Mouse (Mus musculus) limb, embryonic 15.5 days (tissue): ENCODE results near the gene Trim7. TPM values are rescaled to one million over a fixed set of nuclear protein-coding genes. Genes with fewer than 3 reads are reported as not detected.
"Not testable (repeated sequence)": the region's sequence is repeated elsewhere in the genome, so short reads cannot be mapped to it uniquely, and the experiment has no call there.

Source experiments
- ATAC-seq: fragments of 200-750 bp; cut with Nextera tagmentation; 2 replicates; pipeline ENCODE4 v1.8.0; 2017; ENCODE audit warnings: low read depth, moderate TSS enrichment; ENCODE audit not compliant: insufficient number of reproducible peaks, low FRiP score, low TSS enrichment
- H3K27ac ChIP-seq: fragments of 300-500 bp; sonication (generic); 2 replicates; pipeline ENCODE4 v1.5.1; 2015; ENCODE audit warnings: moderate library complexity, mild to moderate bottlenecking, inconsistent platforms
- H3K27me3 ChIP-seq: fragments of 300-500 bp; sonication (generic); 2 replicates; pipeline ENCODE4 v1.6.1; 2015; ENCODE audit warnings: inconsistent platforms
- H3K36me3 ChIP-seq: fragments of 300-500 bp; sonication (generic); 2 replicates; pipeline ENCODE4 v1.6.1; 2015; ENCODE audit warnings: inconsistent platforms
- H3K4me1 ChIP-seq: fragments of 300-500 bp; sonication (generic); 2 replicates; pipeline ENCODE4 v1.6.1; 2015; ENCODE audit warnings: inconsistent platforms
- H3K4me2 ChIP-seq: fragments of 300-500 bp; sonication (generic); 2 replicates; pipeline ENCODE4 v1.6.1; 2015; ENCODE audit warnings: mild to moderate bottlenecking, inconsistent platforms
- H3K4me3 ChIP-seq: fragments of 300-500 bp; sonication (generic); 2 replicates; pipeline ENCODE4 v1.5.1; 2015; ENCODE audit warnings: mild to moderate bottlenecking, inconsistent platforms
- H3K9ac ChIP-seq: fragments of 300-500 bp; sonication (generic); 2 replicates; pipeline ENCODE4 v1.6.1; 2015; ENCODE audit warnings: inconsistent platforms
- H3K9me3 ChIP-seq: fragments of 300-500 bp; sonication (generic); 2 replicates; pipeline ENCODE4 v1.6.1; 2016; ENCODE audit warnings: inconsistent platforms
- WGBS: fragments of 180-500 bp; shearing (Covaris S2); methylation state at CpG from one replicate; pipeline ENCODE4 v1.1.7; 2015; 5-methylcytosine and 5-hydroxymethylcytosine counted together
- polyA plus RNA-seq: library from polyadenylated mRNA; unstranded; fragments of >200 nt; fragmentation: Nextera tagmentation; extraction: Ambion mirVana; gene quantifications from 2 replicates; pipeline ENCODE4 v1.2.1, GENCODE M21; 2015

Trim7 gene
- polyA plus RNA-seq, 1 experiment from 2014 or later, result 2.0 TPM

- WGBS, result 91% methylated on average over 3 of the region's 3 CpGs
- H3K9ac ChIP-seq, result no peak overlapping the region
- ATAC-seq, result no peak
- no peak overlapping the region for H3K4me2 ChIP-seq
- H3K36me3 ChIP-seq, result no peaks in the 10 kb centered on the region
- H3K9me3 ChIP-seq, result no peaks in the 10 kb centered on the region
- no peak overlapping the region for H3K27ac ChIP-seq
- 0 out of 2 replicates have a peak, but pooled peaks cover 1% of the 10 kb centered on the region for H3K4me1 ChIP-seq
- H3K4me3 ChIP-seq, result no peak overlapping the region
- peaks cover 11% of the 10 kb centered on the region for H3K27me3 ChIP-seq
Observed at GRCm38 (mm10) chr11:48863808-48864207, 37.9 kb downstream of the Trim7 start.

GRCm38 (mm10) chr11:48866481-48866880 is 40.5 kb downstream of the Trim7 start:
- Histone ChIP-seq H3K4me1 (peaks cover 8% of the 10 kb centered on the region), H3K9me3 (no peaks in the 10 kb centered on the region), H3K9ac (no peak overlapping the region), H3K27ac (no peak overlapping the region), H3K36me3 (no peaks in the 10 kb centered on the region), H3K4me2 (no peak overlapping the region), H3K4me3 (no peak overlapping the region), H3K27me3 (no peaks in the 10 kb centered on the region)
- 93% methylated on average over 9 of the region's 9 CpGs for WGBS
- ATAC-seq, result no peak

GRCm38 (mm10) chr11:48869380-48870110 is 43.6 kb downstream of the Trim7 start:
- no peak overlapping the region; the same call in 1 of the 2 replicates for H3K4me3 ChIP-seq
- H3K4me1 ChIP-seq, result peaks cover 20% of the 10 kb centered on the region
- no peak overlapping the region for H3K27ac ChIP-seq
- no peaks in the 10 kb centered on the region for H3K27me3 ChIP-seq
- H3K9ac ChIP-seq, result no peak overlapping the region
- WGBS, result 64% methylated on average over 7 of the region's 7 CpGs
- H3K9me3 ChIP-seq, result no peaks in the 10 kb centered on the region
- ATAC-seq, result no peak; the same call in 1 of the 2 replicates
- no peaks in the 10 kb centered on the region for H3K36me3 ChIP-seq
- H3K4me2 ChIP-seq, result peak overlapping the region; percentile 69; the same call in 1 of the 2 replicates

DNA sequence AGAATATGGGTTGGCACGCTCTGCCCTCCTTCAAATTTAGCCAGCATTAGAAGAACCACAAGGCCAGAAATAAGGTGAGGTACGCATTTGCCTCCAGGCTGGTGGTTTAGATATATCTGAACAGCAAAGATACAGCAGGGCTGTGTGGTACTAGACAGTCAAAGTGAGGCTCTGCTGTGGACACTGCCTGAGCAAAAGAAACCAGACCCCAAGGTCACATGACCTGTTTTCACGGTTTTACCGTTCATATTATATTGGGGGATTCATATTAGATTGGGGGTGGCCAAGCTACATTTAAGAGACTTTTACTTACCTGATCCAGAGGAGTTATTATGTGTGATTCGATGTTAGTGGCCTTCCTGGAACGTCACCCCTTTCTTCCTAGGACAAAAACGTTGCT is 44.8 kb downstream of the Trim7 start:
- peak overlapping the region; percentile 48 for H3K4me3 ChIP-seq
- H3K9me3 ChIP-seq, result no peaks in the 10 kb centered on the region
- H3K9ac ChIP-seq, result peak overlapping the region; percentile 37
- H3K27ac ChIP-seq, result peak overlapping the region; percentile 72
- WGBS, result 33% methylated on average over 7 of the region's 7 CpGs
- no peaks in the 10 kb centered on the region for H3K27me3 ChIP-seq
- H3K4me1 ChIP-seq, result peaks cover 20% of the 10 kb centered on the region
- no peaks in the 10 kb centered on the region for H3K36me3 ChIP-seq
- no peak for ATAC-seq
- peak overlapping the region; percentile 69 for H3K4me2 ChIP-seq

DNA sequence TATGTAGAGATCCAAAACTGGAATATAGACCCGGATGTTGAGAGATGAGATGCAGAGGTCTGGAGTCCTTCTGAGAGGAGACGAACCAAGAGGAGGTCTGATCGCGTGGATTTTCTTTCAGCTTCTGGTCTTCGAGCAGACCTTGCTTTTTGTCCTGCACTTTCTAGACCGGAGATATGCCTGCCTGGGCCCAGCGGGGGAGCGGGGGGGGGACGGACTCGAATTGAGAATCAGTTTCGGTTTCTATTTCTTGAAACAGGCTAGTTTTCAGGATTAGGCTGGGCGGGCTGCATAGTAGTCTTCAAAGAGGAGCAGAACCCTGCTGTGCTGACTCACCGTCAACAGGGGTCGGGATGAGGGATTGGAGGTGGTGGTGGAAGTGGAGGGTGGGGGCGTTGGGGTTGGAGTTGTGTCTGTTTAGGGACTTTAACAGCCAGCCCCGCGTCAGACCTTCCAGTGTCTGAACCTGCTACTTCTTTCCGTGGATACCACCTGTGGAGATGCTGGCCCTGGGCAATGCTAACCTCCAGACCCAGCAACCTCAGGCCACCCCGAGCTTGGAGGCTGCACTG is 45.3 kb downstream of the Trim7 start, which contains the start of gene Irgm1:
Irgm1 (minus strand) TSS at position 483 of the 572 bp plus-strand sequence.
- 2% methylated on average over 19 of the region's 19 CpGs for WGBS
- peak; percentile 53 for ATAC-seq
- Histone ChIP-seq H3K27ac (peak within 1 kb of the TSS; percentile 72), H3K4me2 (peak within 1 kb of the TSS; percentile 69), H3K9me3 (no peaks in the 10 kb centered on the region), H3K4me3 (peak within 1 kb of the TSS; percentile 48), H3K9ac (peak within 1 kb of the TSS; percentile 37), H3K27me3 (no peaks in the 10 kb centered on the region), H3K36me3 (no peaks in the 10 kb centered on the region), H3K4me1 (peaks cover 20% of the 10 kb centered on the region)

DNA sequence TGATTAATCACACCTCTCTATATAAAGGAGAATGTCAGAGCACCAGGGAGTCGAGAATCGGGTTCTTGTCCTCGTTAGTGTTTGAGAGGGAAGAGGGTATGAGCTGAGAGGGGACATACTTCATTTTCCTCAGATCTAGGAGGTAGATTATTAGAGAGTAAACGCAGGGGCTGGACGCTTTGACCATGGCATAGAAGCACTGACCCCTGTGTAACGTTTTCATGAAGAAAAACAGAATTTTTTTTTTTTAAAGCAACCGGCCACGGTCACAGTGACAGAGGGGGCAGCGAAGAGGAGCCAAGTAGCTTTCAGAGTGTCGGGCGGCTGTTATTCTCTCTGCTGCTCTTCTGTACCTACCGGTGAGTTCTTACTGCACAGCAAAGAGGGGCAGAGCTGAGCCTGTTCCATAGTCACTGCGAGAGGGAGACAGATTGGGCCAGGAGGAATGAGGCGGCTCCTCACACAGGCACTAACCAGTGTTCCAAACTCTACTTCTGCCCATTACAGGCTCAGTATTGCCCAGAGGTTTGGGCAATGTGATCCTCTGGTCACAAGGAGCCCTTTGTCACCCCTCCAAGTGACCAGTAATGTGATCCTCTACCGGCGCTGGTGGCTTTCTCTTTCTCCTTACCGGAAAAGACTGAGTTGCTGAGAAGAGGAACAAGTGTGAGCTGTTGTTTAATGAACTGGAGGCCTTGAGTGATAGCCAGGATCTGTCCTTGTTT is 46.0 kb downstream of the Trim7 start:
- no peaks in the 10 kb centered on the region for H3K9me3 ChIP-seq
- whole genome bisulfite sequencing, result 13% methylated on average over 17 of the region's 17 CpGs
- H3K27me3 ChIP-seq, result no peaks in the 10 kb centered on the region
- H3K4me3 ChIP-seq, result peak overlapping the region; percentile 48
- peaks cover 20% of the 10 kb centered on the region for H3K4me1 ChIP-seq
- no peak for ATAC-seq
- peak overlapping the region; percentile 37 for H3K9ac ChIP-seq
- H3K36me3 ChIP-seq, result no peaks in the 10 kb centered on the region
- peak overlapping the region; percentile 72 for H3K27ac ChIP-seq
- H3K4me2 ChIP-seq, result peak overlapping the region; percentile 69

- 85% methylated on average over 7 of the region's 7 CpGs for WGBS
- H3K27ac ChIP-seq, result 0 out of 2 replicates have a peak overlapping the region, but pooled peaks have one; percentile 6
- no peaks in the 10 kb centered on the region for H3K36me3 ChIP-seq
- H3K4me3 ChIP-seq, result no peak overlapping the region
- H3K4me1 ChIP-seq, result peaks cover 20% of the 10 kb centered on the region
- no peak for ATAC-seq
- no peaks in the 10 kb centered on the region for H3K9me3 ChIP-seq
- no peak overlapping the region for H3K9ac ChIP-seq
- H3K4me2 ChIP-seq, result no peak overlapping the region; the same call in 1 of the 2 replicates
- H3K27me3 ChIP-seq, result no peaks in the 10 kb centered on the region
Observed at GRCm38 (mm10) chr11:48872695-48873300, 46.9 kb downstream of the Trim7 start.

DNA sequence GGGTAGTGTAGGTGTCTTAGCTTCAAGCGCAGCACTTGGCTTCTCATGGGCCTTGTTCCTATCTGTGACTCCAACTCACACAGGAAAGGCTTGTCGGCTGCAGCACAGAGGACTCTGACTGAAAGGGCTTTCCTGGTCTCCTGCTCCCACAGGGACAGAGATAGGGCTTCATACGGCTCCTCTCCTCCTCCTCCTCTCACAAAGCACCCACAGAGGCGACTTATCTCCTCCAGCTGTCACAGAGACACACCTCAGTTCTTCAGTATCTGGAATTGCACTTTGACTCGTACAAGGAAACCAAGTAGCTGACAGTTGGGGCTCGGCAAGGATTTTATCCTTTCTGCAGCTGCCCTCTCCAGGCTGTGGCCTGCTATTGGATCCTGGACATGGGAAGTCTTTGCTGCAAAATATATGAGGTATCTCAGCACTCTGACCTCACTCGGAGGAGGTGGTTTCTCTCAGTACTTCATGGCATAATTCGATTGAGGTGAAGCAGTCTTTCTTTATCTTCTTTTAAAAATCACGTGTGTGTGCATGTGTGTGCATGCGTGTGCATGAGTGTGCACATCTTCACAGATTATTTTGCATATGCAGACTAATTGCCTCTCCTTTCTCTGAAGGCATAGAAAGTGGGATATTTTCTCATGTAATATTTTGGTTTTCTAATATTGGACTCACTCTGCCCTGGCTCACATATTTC is 47.8 kb downstream of the Trim7 start:
- Histone ChIP-seq H3K4me3 (no peak overlapping the region), H3K9ac (no peak overlapping the region), H3K4me2 (no peak overlapping the region), H3K4me1 (peaks cover 20% of the 10 kb centered on the region), H3K27ac (no peak overlapping the region), H3K36me3 (no peaks in the 10 kb centered on the region), H3K27me3 (no peaks in the 10 kb centered on the region), H3K9me3 (no peaks in the 10 kb centered on the region)
- no peak for ATAC-seq
- WGBS, result 71% methylated on average over 10 of the region's 10 CpGs

- peaks cover 16% of the 10 kb centered on the region for H3K4me1 ChIP-seq
- no peaks in the 10 kb centered on the region for H3K36me3 ChIP-seq
- H3K27ac ChIP-seq, result no peak overlapping the region
- H3K9ac ChIP-seq, result no peak overlapping the region
- H3K4me3 ChIP-seq, result no peak overlapping the region
- ATAC-seq, result no peak
- H3K9me3 ChIP-seq, result no peaks in the 10 kb centered on the region
- H3K27me3 ChIP-seq, result no peaks in the 10 kb centered on the region
- H3K4me2 ChIP-seq, result no peak overlapping the region
- 2% methylated on average over 4 of the region's 4 CpGs for WGBS
Observed at GRCm38 (mm10) chr11:48874465-48874864, 48.5 kb downstream of the Trim7 start.

GRCm38 (mm10) chr11:48875343-48875837 is 49.5 kb downstream of the Trim7 start:
- WGBS, result 59% methylated on average over 1 of the region's 1 CpGs
- not testable (repeated sequence) for ATAC-seq

DNA sequence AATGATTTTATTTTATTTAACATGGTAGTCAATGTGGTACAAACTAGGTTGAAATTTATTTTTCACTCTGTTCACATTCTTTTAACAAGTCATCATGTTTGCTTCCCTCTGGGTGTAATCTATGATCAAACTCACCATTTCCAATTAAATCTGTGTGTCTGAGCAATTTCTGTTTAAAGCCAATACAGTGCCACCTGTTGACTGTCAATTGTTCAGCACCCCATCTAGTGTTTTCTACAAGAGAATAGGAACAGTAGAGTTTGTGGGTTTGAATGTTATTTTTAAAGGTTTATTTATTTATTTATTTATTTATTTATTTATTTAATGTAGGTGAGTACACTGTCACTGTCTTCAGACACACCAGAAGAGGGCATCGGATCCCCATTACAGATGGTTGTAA is 50.7 kb downstream of the Trim7 start:
- no peak overlapping the region for H3K4me3 ChIP-seq
- no peaks in the 10 kb centered on the region for H3K27me3 ChIP-seq
- no peak for ATAC-seq
- 97% methylated on average over 1 of the region's 1 CpGs for WGBS
- no peak overlapping the region for H3K4me2 ChIP-seq
- no peaks in the 10 kb centered on the region for H3K9me3 ChIP-seq
- H3K27ac ChIP-seq, result no peak overlapping the region
- H3K4me1 ChIP-seq, result peaks cover 12% of the 10 kb centered on the region
- no peak overlapping the region for H3K9ac ChIP-seq
- H3K36me3 ChIP-seq, result no peaks in the 10 kb centered on the region

More at GRCm38 (mm10) chr11:48875343-48875837, 49.5 kb downstream of the Trim7 start:
- H3K27ac ChIP-seq, H3K4me3 ChIP-seq, H3K27me3 ChIP-seq, H3K4me2 ChIP-seq, H3K9me3 ChIP-seq, H3K36me3 ChIP-seq, H3K9ac ChIP-seq: not testable (repeated sequence)
- H3K4me1 ChIP-seq, result peaks cover 15% of the 10 kb centered on the region
